Comparison of ENCODE assay signal across 13 mouse cellular contexts in the genomic region with DNA sequence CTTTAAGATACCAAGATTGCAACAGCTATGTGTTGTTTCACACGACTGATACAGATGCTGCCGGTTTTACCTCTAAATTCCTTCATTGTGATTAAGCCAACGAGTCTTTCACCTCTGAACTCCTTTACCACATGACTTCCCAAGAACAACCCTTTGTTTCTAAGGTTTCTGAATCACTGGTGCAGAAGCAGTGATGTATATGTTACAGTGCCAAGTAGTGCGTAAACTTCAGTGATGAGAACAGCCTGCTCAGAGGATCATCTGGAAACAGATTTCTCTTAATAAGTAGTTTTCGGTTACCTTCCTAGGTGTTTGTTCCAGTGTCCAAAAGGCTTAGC. TPM values are rescaled to one million over a fixed set of nuclear protein-coding genes. Genes with fewer than 3 reads are reported as not detected.
"Had no signal": no experiment of that assay in that cellular context is flagged by ENCODE, and none has a peak within 500 bp of the region (broad histone marks: within the 10 kb centered on the region; RNA-seq: fewer than 3 reads in every experiment).

No protein-coding gene starts in this region.

- H3K4me2 ChIP-seq: midbrain, embryonic 11.5 days had no signal

- H3K9ac ChIP-seq: liver, embryonic 14.5 days had no signal

- H3K27ac ChIP-seq: kidney, postnatal 0 days; layer of hippocampus, adult 2 months; liver, embryonic 14.5 days had no signal

- DNase-seq: kidney, adult 11 months; kidney, adult 9 months; kidney, postnatal 25 days; layer of hippocampus, adult 9-11 months; midbrain, embryonic 14.5 days; thymus, adult 2 months; thymus, postnatal 14 days; thymus, postnatal 4 days had no signal

- H3K4me3 ChIP-seq: layer of hippocampus, adult 2 months had no signal

RNA-seq across cellular contexts. Expression of a gene that starts 41.7 kb away (rescaled TPM):
- polyA plus RNA-seq: liver, adult 2 months had no signal
